Mouse (Mus musculus) layer of hippocampus, postnatal 10 days (tissue): ENCODE data around the gene Mlst8. TPM values are rescaled to one million over a fixed set of nuclear protein-coding genes. Genes with fewer than 3 reads are reported as not detected.
A peak's percentile ranks its signal among the peaks of the same experiment; 100 is the strongest.

Experiments
- DNase-seq, 2 experiments: peaks; one replicate each; pipeline ENCODE4 v3.0.0; 2021; ENCODE audit warnings: low spot score in 2 of 2
- long read RNA-seq: library from polyadenylated mRNA; stranded (forward); transcript quantifications from one replicate; pipeline ENCODE4 v2.0.0, GENCODE M21; 2023
- total RNA-seq, 2 experiments: library from RNA; stranded (reverse); gene quantifications; 2 replicates each; pipeline ENCODE4 v1.2.3; 2021

Gene Mlst8
- 10 to 100 TPM; 29.1 to 30.8 TPM for total RNA-seq
- long read RNA-seq, transcript Mlst8-202 (9 exons, 3,340 nt), result major isoform, 6 of 53 reads
- long read RNA-seq, partial matches to known transcripts, result 3 of 53 reads
- long read RNA-seq, other reads (novel, unspliced or antisense), result 40 of 53 reads

GRCm38 (mm10) chr17:24478663-24479380 is at the start of gene Mlst8:
TSS of gene Mlst8 (minus strand) at chr17:24479078.
- peak; percentile 99 for DNase-seq

GRCm38 (mm10) chr17:24528560-24528918 is 49.7 kb upstream of the Mlst8 start:
- DNase-seq, result no peak

DNA sequence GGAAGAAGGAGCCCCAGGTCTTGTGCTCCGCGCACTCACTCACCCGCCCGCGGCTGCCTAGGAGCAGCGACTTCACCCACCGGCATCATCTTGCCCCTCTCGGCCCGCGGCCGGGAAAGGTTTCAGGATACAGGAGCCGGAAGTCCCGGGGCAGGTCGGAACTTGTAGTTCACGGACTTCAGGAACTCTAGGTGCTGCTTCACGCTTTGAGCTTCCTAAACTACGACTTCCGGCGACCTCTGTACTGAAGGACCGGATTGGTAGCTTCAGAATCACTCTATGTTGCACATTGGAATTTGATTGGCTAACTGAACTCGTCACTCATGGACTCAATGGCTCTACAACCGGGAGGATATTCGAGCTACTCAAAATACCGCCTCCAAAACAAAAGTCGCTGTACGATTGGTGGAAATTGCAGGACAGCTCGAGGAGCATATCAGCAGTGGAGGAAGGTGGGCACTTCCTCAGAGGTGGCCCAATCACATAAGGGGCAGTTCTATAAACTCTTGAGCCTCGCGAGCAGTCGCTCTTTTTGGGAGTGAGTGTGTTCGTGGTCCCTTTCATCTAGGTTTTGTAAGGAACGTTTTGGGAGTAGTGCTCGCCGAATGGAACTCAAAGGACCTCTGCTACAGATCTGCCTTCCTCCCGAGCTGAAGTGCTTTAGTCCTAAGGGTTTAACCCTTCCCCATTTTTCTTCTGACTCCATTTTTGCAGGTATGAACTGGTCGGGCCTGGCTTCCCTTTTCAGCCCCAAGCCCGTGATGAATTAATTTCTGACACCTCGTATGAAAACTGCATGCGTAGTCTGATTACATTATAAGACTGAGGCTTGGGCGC is 49.1 kb upstream of the Mlst8 start, which contains the start of gene Traf7:
Traf7 (minus strand) TSS at position 216 of the 837 bp plus-strand sequence.
- peak; percentile 88 to 90 for DNase-seq

DNA sequence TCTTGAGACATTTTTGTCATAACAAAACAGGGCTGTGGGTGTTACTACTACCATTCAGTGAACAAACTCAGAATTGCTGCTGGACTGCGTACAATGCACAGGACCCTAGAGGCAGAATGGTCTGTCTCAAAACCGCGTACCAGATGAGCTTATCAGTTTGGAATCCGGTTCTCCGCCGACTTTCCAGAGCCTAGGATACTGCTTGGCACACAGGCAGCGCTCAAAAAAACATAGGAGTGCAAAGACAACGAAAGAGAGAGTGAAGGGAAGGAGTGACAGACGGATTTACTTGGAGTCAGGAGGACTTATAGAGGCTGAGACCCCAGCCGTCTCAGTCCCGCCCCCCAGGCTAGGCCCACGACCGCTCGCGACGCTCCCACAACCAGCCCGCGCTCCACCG is 48.4 kb upstream of the Mlst8 start:
- no peak for DNase-seq

DNA sequence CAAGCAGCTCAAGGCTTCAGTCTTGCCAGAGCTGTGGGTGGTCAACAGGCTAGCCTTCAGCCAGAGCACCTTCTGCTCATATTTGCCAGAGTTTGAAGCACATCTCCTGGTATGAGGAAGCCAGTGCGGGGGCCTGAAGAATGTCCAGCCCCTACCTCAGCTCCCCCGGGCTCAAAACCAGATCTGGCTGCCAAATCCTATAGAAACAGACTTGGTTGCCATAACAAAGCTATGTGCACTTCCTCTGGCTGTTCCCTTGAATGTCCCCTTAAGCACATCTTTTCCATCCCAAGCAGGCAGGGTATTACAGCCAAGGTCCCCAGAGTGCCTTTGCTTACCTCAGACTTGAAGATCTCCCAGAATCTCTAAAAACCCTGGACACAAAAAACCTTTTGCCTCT is 45.9 kb upstream of the Mlst8 start:
- DNase-seq, result no peak

- DNase-seq, result no peak
Measured at GRCm38 (mm10) chr17:24520450-24520849, 41.6 kb upstream of the Mlst8 start.

- DNase-seq, result no peak
Measured at GRCm38 (mm10) chr17:24514270-24515257, 35.7 kb upstream of the Mlst8 start.

GRCm38 (mm10) chr17:24513609-24514008 is 34.7 kb upstream of the Mlst8 start:
- DNase-seq, result peak; percentile 75 to 84

DNA sequence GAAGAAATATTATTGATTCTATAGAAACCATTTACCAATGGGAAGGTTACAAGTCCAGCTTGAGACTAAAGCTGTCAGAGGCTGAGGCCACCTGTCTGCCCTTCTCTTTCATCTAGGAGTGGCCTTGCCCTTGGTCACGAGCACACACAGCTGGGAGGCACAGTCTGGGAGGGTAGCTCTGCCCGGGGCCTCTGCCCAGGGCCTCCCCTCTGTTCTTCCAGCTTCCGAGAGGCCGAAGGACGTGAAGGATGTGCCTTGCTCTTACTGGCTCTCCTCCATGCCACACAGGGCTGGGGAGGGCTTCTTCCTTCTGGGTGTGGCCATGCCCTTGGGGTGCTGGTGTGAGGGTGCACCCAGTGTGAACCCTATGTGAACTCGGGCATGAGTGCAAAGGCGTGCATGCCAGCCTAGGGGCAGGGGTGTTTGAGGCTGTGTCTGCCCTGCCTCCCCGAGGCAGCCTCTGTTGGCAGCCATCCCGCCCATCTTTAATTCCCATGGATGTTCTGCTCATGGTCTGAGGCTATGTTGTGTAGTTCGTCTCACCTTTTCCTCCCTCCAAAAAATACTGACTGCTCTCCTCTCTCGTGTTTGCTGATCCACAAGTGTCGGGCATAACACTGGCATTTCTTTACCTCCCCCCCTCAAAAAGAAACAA is 29.1 kb upstream of the Mlst8 start:
- DNase-seq, result no peak

DNA sequence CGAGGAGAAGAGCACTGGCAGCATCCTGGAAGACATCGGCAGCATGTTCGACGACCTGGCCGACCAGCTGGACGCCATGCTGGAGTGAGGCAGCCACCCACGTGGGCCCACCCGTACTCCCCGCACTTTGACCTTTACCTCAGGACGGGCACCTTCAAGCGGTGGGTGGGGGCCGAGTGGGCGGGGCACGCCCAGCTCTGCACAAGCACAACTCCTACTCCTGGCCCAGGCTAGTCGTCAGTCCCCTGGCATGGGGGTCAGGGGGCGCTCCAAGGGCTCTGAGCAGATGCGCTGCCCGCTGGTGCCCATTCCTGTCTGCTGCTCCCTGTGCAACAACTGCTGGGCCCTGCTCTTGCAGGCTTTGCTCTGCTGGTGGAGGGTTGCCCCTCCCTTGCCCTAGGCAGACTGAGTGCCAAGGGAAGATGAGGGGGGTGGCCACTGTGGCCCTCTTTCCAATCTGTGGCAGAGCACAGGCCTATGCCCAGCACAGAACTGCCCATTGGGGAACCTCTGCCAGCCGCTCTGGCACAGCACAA is 28.3 kb upstream of the Mlst8 start:
- DNase-seq, result no peak

GRCm38 (mm10) chr17:24506332-24507070 is 27.6 kb upstream of the Mlst8 start:
- DNase-seq, result peak; percentile 53 to 70

DNA sequence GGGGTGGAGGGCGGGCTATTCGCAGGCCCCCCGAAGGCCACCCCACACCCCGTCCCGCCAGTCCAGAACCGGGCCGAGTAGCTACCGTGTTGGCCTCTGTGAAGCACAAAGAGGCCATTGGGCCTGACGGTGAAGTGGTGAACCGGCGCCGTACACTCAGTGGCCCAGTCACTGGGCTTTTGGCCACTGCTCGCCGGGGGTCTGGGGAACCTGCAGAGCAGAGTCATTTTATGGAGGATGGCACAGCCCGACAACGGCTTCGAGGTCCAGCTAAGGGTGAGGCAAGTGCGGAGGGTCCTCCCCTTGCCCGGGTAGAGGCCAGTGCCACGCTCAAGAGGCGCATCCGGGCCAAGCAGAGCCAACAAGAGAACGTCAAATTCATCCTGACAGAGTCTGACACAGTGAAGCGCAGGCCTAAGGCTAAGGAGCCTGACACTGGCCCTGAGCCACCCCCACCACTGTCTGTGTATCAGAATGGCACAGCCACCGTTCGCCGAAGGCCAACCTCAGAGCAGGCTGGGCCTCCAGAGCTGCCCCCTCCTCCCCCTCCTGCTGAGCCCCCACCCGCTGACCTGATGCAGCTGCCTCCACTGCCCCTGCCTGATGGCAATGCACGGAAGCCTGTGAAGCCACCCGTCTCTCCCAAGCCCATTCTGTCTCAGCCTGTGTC is 26.5 kb upstream of the Mlst8 start:
- DNase-seq, result no peak

DNA sequence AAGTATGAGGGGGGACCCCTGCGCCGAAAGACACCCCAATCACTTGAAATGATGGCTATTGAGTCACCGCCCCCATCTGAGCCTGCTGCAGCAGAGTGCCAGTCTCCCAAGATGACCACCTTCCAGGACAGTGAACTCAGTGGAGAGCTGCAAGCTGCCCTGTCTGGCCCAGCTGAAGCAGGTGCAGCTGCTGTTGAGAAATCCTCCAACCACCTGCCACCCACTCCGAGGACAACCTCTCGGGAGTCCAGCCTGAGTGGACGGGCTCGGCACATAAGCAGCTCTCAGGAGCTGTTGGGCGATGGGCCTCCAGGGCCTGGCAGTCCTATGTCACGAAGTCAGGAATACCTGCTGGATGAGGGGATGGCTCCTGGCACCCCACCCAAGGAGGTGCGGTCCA is 25.2 kb upstream of the Mlst8 start:
- no peak for DNase-seq

- no peak for DNase-seq
Measured at GRCm38 (mm10) chr17:24502208-24502607, 23.3 kb upstream of the Mlst8 start.

GRCm38 (mm10) chr17:24496026-24496425 is 17.1 kb upstream of the Mlst8 start:
- no peak for DNase-seq

DNA sequence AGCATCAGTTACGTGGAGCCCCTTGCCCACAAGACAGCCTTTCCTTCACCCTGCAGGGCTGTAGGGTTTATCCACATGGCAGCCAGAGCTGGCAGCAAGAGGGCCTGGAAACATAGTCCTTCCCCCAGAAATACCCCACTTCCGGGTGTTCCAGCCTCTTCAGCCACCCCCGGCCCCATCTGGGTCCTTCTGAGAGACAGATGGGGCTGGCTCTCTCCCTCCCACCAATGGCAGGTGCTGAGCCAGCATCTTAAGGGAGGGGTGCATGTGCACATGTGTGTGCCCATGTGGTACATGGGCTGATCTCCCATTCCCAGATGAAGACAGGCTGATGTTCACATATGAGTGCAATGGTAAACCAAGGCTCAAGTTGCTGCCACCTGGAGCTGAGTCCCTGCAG is 16.6 kb upstream of the Mlst8 start:
- peak in 1 of 2 experiments; percentile 66 for DNase-seq

GRCm38 (mm10) chr17:24494627-24495335 is 15.9 kb upstream of the Mlst8 start:
- DNase-seq, result peak; percentile 75 to 79

DNA sequence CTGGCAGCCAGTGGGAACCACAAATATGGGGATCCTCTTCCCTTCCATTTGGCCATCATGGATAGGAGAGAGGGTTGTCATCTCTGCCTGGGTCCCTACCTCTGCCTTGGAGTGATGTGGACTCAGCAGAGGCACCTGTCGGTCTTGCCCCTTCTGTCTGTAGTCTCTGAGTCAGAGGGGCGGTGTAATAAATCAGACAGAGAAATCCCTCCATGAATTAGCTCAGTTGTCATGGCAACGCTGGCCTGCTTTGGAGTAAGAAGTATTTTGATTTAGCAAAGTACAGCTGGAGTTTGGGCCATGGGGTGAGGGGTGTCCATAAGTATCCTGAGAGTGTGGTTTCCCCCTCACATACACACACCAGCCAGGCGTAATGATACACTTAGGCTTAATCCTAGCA is 11.5 kb upstream of the Mlst8 start:
- DNase-seq, result peak in 1 of 2 experiments; percentile 47
